Mouse (Mus musculus): ENCODE measurements around the gene Stk32c.

GRCm38 (mm10) chr7:139074189-139074588 lies 138.9 kb downstream of the Stk32c start:
- TF ChIP-seq CTCF (IDR thresholded peaks at IDR 0.05; ENCODE audit: low read depth) (no peak), EP300 (IDR thresholded peaks at IDR 0.05; ENCODE audit: low read depth) (no peak)
